Mouse (Mus musculus): Measurements from ENCODE around the gene Chek2. TPM values are rescaled to one million over a fixed set of nuclear protein-coding genes. Genes with fewer than 3 reads are reported as not detected.
"Not testable (repeated sequence)": the region's sequence is repeated elsewhere in the genome, so short reads cannot be mapped to it uniquely, and the experiment has no call there.

The Chek2 gene
- polyA plus RNA-seq, 3 experiments from 2014 or later, result 3.8 to 17.7 (median 4.3) TPM

DNA sequence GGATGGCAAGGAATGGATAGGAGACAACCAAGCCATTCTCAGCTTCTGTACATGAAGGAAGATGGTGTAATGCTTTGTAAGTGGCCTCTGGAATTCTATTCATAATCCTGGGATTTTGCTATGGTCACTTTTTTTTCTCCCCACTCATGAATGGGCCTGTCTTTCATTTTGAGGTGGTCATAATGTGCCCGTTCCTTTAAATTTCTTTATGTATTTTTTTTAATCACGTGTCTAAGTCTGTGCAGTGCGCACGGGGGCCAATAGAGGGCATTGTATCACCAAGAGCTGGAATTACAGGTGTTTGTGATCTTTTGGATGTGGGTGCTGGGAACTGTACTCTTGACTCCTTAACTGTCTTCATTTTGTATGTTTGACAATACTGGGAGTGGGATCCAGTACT is 686 bp downstream of the Chek2 start:
- ATAC-seq, result peak; percentile 15

DNA sequence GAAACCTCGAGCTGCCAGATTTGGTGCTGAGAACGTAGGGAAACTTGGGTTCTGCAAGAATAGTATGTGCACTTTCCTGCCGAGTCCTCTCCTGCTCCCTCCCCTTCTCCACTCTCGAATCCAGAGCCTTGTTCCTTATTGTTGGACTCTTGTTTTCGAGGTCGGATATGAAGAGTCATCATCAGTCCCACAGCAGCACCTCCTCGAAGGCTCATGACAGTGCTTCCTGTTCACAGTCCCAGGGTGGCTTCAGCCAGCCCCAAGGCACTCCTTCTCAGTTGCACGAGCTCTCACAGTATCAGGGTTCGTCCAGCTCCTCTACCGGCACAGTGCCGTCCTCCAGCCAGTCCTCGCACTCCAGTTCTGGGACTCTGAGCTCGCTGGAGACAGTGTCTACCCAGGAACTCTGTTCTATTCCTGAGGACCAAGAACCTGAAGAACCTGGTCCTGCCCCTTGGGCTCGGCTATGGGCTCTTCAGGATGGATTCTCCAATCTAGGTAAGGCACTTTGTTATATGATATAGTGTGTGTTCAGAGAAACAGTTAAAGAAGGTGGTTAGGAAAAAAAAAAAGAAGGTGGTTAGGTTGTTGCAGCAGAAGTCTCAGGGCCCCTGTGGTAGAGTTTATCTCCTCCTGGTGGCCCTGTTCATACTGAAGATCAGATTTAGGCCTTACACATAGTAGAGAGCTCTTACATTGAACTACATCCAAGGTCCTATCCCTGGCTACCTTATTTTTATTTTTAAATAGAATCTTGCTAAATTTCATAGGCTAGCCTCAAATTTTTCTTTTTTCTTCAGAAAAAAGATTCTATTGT is 1.5 kb downstream of the Chek2 start:
- ATAC-seq, result no peak

DNA sequence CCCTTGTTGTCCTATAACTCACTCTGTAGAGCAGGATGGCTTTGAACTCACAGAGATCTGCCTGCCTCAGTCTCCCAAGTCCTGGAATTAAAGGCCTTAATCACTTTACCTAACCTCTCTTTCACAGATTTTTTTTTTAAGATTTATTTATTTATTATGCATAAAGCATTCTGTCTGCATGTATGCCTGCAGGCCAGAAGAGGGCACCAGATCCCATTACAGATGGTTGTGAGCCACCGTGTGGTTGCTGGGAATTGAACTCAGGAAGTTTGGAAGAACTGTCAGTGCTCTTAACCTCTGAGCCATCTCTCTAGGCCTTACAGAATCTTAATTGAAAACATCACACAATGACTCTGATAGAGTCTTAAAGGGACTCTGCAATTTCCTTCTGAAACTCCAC is 13.2 kb downstream of the Chek2 start:
- ATAC-seq, result no peak

DNA sequence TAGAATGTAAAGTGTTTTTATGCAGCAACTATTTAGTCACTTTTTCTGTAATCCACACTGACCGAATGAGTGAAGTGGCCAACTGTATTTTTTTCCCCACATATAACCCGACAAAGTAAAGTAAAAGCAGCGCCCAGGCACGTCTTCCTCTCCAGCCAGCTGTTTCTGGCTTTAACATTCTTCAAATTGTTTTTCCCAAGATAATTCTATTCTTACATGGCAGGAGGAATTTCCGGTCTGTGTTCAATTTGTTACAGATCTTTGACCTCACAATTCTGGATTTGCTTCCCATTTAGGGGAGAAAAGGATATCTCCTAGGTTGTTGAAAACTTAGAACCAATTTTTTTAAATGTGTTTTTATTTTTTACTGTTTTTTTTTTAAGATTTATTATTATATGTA is 17.3 kb downstream of the Chek2 start:
- no peak for ATAC-seq

DNA sequence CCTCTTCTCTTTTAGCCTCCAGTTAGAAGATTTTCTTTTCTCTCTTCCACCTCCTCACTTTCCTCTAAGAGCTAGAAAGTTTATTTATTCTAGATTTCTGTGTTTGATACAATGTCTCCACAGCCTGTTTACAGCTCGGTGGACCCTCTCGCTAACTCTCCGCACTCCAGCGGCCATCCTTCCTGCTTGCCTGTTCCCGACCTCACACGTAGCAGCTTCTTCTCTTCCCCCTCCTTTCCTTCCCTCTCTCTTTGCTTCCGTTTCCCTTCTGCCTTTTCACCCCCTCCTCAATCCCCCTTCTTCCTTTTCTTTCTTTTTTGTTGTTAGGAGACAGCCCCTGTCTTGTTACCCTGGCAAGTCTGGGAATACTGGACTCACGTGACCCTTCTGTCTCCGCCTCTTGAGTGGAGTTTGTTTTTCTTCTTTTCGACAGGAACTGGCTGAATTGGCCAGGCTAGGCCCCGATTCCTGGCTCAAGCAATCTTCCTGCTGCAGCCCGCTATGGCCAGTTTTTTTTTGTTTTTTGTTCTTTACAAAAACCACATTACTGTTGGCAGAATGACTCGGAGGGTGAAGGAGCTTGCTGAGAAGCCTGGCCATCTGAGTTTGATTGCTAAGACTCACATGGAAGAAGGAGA is 19.4 kb downstream of the Chek2 start:
- no peak for ATAC-seq

DNA sequence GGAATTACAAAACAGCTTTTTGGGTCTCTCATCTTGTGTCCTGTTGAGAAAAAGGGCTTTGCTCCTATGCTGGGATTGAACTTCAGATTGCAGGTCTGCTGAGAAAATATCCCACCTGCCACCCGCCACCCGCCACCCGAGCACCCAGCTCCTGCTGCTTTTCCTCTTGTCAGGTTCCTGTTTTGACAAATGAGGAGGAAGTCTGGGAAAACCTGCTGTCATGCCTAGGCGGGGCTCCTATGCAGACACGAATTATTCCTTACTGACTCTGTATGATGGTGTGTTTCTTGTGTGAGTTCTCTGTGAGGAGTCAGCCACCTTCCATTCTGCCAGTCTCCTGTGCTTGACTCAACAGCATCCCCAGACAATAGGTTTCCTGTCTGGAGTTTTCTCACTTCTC is 20.7 kb downstream of the Chek2 start:
- ATAC-seq, result no peak

DNA sequence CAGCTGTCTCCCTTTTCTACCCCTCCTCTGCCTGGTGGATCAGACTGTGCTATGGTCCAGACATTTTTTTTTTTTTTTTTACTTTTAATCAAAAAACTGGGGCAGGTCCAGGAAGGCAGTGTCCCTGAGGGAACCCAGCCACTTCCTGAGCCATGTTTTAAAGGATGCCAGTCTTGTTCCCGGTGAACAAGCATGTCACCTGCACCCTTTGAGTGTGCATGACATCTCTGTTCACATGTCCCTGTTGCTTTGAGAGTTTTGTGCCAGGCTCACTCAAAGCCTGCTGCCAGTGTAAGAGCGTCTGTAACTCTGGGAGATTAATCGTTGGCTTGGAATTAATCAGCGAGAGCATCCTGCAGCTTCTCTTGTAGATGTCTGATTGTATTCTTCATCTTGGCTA is 28.7 kb downstream of the Chek2 start:
- ATAC-seq, result no peak

DNA sequence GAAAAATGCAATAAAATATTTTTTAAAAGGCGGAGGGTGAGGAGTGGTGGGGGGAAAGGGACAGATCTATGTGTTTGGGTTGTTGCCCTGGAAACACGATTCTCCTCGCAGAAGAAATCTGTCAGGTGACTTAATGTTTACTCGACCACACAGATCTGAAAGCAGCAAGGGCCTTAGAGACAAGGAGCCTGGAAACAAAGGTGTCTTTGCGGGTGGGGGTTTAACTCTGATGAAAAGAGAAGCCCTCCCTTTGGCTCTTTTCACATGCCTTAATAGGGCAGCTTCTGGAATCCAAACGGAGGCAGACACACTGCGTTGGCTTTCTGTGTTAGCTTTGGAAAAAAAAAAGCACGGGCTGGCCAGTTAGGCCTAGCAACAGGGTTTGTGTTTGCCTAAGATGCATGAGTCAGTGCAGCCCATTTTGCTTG is 29.5 kb downstream of the Chek2 start:
- no peak for ATAC-seq

DNA sequence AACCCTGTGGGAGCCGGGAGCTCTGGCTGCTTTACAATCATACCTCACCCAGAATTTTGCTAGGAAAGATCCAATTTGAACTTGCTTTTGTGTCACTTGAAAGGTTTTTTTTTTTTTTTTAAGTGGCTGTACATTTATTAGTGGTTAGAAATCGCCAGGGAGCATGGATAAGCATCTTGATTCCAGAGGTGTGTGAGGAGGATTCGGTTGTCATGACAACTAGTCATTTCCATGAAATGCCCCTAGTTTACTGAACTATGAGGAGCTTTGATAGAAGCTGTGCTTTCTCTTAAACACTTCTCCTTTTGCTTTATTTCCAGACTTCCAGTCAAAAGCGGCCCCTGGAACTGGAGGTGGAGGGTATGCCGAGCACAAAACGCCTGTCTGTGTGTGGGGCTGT is 33.4 kb downstream of the Chek2 start:
- ATAC-seq, result no peak

DNA sequence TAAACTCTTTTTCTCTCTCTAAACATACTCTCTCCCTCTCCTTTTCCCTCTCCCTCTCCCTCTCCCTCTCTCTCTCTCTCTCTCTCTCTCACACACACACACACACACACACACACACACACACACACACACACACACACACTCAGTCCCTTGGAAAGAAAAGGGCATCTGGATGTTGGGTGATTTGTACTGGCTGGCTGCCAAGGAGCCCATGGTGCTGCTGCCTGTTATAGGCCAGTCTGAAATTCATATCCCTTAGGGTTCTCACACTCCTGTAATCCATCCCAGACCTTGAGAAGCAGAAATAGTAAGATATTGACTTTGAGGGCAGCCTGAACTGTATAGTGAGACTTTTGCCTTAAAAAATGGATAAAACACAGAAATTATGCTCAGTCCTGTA is 34.9 kb downstream of the Chek2 start:
- ATAC-seq, result no peak

DNA sequence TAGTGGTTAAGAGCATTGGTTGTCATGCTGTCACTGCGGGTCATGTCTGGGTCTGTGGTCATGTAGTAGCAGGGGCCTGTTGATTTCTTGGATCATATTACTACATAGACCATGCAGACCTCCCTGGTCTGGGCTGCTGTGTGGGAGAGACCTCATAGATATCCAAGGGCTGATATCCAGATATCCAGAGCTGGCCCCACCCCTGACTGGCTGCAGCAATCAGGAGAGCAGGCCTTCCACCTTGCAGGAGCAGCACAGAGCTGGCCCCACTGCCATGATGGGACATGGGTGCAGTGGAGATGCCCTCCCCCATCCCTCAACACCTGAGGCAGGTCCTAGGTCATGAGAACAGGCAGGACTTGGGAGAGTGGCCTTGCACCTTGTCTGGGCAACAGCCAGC is 35.5 kb downstream of the Chek2 start:
- no peak for ATAC-seq

DNA sequence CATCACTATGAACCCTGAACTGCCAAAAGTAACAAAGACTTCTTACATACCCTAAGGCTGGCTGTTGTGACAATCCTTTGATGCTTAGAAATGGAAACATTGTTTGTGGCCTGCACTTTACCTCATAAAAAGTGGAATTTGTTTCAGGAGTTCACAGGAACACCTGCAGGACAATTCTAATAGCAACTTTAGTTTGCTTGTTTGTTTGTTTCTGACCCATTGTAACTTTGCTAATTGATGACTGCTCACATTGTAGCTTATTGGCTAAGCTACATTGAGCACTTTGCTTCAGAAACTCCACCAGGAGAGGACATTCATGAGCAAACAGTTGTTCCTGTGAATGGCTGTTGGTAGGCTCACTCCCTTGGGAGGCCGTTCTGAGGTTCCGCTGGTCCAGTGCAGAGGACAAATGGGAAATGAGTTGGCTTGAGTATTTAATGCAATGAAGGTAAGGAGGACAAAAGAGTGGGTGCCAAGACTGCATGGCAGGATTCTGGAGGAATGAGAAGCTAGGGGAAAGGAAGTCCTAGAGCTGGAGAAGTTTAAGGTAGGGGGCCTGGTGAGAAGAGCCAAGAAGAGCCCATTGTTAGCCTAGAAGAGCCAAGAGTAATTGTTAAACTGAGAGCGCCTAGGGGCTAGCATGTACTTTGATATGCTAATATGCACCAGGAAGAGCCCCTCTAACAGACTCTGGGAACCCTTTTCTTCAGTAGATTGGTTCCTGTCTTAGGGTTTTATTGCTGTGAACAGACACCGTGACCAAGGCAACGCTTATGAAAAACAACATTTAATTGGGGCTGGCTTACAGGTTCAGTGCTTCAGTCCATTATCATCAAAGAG is 38.1 kb downstream of the Chek2 start:
- ATAC-seq, result no peak

DNA sequence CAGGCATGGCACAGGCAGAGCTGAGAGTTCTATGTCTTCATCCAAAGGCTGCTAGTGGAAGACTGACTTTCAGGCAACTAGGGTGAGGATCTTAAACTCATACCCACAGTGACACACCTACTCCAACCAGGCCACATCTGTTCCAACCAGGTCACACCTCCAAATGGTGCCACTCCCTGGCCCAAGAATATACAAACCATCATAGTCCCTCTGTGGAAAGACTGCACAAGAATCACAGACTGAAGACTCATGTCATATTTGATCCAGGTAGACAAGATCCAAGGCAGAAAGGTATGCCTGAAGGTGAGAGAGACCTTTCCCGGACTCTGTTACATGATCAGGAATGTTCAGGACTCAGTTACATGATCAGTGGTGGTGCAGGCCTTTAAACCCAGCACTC is 38.7 kb downstream of the Chek2 start:
- not testable (repeated sequence) for ATAC-seq

DNA sequence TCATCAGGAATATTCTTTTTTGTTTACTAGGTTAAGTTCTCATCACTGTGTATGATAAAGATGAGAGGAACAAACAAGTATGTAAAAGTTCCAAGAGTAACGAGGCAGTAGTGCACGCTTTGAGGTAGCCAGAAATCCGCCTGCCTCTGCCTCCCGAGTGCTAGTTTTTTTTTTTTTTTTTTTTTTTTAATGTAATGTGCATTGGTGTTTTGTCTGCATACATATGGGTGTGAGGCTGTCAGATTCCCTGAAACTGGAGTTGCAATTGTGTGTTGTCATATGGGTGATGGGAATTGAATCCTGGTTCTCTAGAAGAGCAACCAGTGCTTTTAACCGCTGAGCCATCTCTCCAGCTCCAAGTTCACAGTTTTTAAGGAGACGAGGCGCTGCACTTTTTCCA is 39.3 kb downstream of the Chek2 start:
- ATAC-seq, result no peak

DNA sequence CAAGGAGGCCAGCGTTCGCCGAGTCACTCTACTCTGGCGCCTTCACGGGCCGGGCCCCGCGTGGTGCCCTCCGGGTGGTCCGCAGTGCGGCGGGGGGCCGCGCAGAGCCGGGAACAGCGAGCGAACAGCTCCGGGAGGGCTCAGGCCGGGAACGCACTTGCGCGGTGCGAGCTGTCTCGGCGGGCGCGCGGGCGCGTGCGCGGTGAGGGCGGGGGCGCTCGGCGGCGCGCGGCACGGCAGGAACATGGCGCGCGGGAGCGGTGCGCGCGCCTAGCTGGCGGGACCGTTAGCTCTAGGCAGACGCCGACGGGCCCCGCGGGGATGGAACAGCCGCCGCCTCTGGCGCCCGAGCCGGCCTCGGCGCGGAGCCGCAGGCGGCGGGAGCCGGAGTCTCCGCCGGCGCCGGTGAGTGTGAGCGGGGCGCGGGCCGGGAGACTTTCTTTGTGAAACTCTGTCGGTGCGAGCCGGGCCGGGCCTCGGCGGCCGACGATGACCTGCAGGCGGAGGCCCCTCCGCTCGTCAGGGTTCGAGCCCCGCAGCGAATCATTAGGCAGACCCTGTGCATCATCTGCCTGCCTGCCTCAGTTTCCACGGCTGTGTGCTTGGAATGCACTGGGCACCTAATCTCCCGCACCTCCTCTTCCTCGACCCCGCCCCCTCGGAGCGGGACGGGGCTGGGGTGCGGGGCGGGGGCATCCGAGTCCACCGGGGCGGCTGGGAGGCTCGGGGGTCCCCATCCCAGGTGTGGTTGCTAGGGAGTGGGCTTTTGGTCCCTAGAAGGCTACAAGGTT is 40.0 kb downstream of the Chek2 start, which contains the start of gene Ttc28:
TSS of gene Ttc28 (plus strand) at position 220 of the 791 bp plus-strand sequence.
- peak; percentile 92 for ATAC-seq

DNA sequence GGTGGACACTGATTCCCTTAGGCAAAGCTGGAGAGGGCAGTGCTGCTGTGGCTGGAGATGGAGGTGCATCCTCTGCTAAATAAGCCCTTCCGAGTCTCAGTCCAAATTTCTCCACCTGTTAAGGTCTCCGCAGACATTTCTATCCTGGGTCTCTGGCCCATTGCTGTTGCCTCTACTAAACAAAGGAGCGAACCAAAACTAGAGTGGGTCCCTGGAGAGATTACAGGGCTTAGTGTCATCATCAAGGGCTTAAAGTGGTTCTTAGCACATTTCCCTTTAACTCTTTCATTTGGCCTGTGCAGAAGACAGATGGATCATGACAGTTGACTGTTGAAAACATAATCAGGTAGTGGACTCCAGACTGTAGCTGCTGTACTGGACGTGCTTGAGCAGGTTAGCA is 48.8 kb downstream of the Chek2 start:
- ATAC-seq, result no peak

DNA sequence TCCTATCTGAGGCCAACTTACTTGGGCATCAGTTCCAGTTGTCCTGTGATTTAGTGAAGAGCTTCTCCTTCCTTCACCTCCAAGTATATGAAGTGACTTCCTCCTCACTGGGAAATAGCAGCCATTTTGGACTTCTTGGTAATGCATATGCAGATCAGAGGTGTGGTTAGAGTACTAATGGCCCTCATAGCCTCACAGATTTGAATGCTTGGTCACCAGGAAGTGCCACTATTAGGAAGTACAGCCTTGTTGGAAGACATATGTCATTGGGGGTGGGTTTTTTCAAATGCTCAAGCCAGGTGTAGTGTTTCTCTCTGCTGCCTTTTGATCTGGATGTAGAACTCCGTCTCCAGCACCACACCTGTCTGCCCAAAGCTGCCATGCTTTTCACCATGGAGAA is 50.2 kb downstream of the Chek2 start:
- no peak for ATAC-seq

DNA sequence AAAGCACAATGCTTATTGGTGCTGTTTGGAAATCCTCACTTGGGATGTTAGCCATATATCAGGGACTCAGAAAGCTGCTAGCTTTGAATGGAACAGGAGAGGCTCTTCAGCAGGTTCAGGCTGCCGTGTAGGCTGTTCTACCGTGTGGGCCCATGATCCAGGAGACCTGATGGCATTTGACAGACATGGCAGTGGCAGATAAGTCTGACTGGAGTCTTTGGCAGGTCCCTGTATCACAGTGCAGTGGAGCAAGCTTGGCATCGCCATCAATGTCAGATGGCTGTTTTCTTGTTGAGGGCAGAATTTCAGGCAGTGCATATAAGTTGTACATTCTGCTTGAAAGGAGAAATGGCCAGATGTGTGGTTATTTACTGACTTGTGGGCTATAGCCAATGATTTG is 50.8 kb downstream of the Chek2 start:
- no peak for ATAC-seq

DNA sequence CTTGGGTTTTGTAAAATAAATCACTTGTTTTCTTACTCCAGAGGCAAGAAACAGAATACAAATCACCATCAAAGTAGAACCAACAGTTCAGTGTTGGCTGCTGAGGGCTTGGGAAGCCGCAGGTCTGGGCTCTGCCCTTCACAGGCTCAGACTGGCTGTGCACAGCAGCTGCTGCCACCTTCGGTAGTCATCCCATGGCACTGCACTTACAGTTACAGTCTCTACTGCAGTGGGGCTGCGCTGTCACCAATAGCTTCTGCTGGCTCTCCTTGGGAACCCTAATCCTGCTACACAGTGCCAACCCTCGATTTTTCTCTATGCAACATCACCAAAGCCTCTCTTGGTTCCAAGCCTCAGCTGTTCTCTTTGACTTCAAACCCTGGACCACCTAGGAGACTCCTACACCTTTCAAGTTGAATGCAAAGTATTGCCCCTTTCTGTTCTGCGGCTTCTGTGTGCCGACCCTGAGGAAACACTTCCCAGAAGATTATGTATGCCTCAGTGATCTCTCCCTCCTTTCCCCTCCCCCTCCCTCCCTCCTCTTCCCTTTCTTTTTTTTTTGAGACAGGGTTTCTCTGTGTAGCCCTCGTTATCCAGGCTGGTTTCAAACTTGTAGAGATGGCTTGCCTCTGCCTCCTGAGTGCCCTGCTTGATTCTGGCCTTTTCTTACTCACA is 57.5 kb downstream of the Chek2 start:
- ATAC-seq, result no peak

DNA sequence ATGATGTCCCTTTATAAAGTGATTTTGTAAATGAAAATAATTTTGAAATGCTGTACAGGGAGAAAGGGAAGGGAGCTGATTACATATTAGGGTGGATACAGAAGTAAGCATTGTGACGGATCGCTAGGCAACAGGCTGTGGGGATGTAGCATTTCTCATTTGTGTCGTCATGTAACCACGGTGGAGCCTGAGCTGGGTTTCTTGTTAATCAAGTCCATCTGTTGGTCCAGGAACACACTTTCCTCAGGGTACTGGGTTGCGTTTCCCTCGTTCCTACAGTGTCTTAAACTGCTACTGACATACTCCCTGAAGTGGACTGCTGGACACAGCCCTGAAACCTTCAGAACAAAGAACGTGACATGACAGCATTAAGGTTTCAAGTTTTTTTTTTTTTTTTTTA is 58.4 kb downstream of the Chek2 start:
- ATAC-seq, result no peak

DNA sequence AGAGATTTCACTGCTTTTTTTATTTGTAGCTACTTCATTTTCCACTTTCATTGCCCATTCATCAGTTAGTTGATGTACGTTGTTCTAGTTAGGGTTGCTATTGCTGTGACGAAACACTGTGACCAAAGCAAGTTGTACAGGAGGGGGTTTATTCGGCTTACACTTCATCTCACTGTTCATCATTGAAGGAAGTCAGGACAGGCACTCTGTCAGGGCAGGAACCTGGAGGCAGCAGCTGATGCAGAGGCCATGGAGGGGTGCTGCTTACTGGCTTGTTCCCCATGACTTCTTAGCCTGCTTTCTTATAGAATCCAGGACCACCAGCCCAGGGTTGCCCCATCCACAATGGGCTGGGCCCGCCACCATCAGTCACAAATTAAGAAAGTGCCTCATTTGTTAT is 59.0 kb downstream of the Chek2 start:
- no peak for ATAC-seq

DNA sequence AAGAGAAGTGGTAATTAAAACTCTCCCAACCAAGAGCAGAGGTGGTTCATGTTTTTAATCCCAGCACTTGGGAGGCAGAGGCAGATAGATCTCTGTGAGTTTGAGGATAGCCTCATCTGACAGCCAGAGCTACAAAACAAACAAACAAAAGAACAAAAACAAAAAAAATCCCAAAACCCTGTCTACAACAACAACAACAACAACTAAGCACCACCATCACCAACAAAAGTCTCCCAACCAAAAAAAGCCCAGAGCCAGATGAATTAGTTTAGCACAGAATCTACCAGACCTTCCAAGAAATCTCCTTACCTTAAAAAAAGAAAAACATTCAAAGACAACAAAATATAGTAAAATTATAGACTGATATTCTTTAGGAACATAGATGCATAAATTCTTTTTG is 60.6 kb downstream of the Chek2 start:
- ATAC-seq, result no peak
